Mouse (Mus musculus): ENCODE data around the gene Rhno1.

DNA sequence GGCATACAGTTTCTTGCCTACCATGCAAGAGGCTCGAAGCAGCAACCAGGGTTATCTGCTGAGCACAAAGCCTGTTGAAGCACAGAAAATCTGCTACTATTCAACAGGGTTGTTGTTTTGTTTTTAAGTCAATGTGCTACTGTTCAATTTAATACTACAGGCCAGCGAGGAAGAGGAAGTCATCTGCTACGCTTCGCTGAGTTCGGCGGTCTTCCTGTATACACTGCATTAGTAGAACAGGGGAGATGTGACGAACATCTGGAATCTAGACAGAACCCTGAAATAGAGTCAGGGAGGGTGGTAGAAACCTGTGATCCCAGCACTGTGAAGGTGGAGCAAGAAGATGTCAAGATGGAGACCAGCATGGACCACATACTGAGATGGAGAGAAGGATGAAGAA lies 21.0 kb upstream of the Rhno1 start:
- TF ChIP-seq GATA1 (IDR thresholded peaks at IDR 0.05; ENCODE audit: low read length) (no peak), TAL1 (IDR thresholded peaks at IDR 0.05; ENCODE audit: low read length) (no peak)
